Mouse (Mus musculus): ENCODE results near the gene Clec5a. TPM values are rescaled to one million over a fixed set of nuclear protein-coding genes. Genes with fewer than 3 reads are reported as not detected.
"Not testable (repeated sequence)": the region's sequence is repeated elsewhere in the genome, so short reads cannot be mapped to it uniquely, and the experiment has no call there.

Clec5a gene
- total RNA-seq (2014; fragmentation: Nextera tagmentation), result 59.5 and 89.0 TPM in 2 replicates
- total RNA-seq (2017), result 90.0 and 126 TPM in 2 replicates

- peak; percentile 57 for ATAC-seq (replicated peaks; ENCODE audit: poor library complexity, severe bottlenecking)
Measured at GRCm38 (mm10) chr6:40585645-40586044, at the start of gene Clec5a. TSS of gene Clec5a (minus strand) at chr6:40585821.

- ATAC-seq (replicated peaks; ENCODE audit: poor library complexity, severe bottlenecking), result no peak
Measured at GRCm38 (mm10) chr6:40634640-40635071, 49.0 kb upstream of the Clec5a start.

GRCm38 (mm10) chr6:40628406-40629000 is 42.9 kb upstream of the Clec5a start, which contains the start of gene Mgam:
TSS of gene Mgam (plus strand) at chr6:40628831.
- ATAC-seq (replicated peaks; ENCODE audit: poor library complexity, severe bottlenecking), result peak; percentile 94

GRCm38 (mm10) chr6:40626111-40626510 is 40.5 kb upstream of the Clec5a start:
- ATAC-seq (replicated peaks; ENCODE audit: poor library complexity, severe bottlenecking), result no peak

GRCm38 (mm10) chr6:40617965-40618364 is 32.3 kb upstream of the Clec5a start:
- peak; percentile 69 for ATAC-seq (replicated peaks; ENCODE audit: poor library complexity, severe bottlenecking)

- ATAC-seq (replicated peaks; ENCODE audit: poor library complexity, severe bottlenecking), result peak; percentile 80
Measured at GRCm38 (mm10) chr6:40613260-40613852, 27.7 kb upstream of the Clec5a start, which contains the start of gene Tas2r138. TSS of gene Tas2r138 (minus strand) at chr6:40613310.

- no peak for ATAC-seq (replicated peaks; ENCODE audit: poor library complexity, severe bottlenecking)
Measured at GRCm38 (mm10) chr6:40610244-40610643, 24.6 kb upstream of the Clec5a start.

- ATAC-seq (replicated peaks; ENCODE audit: poor library complexity, severe bottlenecking), result no peak; the same call in 1 of the 2 replicates
Measured at GRCm38 (mm10) chr6:40607431-40607830, 21.8 kb upstream of the Clec5a start.

- not testable (repeated sequence) for ATAC-seq (replicated peaks; ENCODE audit: poor library complexity, severe bottlenecking)
Measured at GRCm38 (mm10) chr6:40598546-40598945, 12.9 kb upstream of the Clec5a start.

- peak; percentile 99 for ATAC-seq (replicated peaks; ENCODE audit: poor library complexity, severe bottlenecking)
Measured at GRCm38 (mm10) chr6:40594804-40595550, 9.4 kb upstream of the Clec5a start.

GRCm38 (mm10) chr6:40588346-40588745 is 2.7 kb upstream of the Clec5a start:
- ATAC-seq (replicated peaks; ENCODE audit: poor library complexity, severe bottlenecking), result peak; percentile 89

- ATAC-seq (replicated peaks; ENCODE audit: poor library complexity, severe bottlenecking), result peak; percentile 76
Measured at GRCm38 (mm10) chr6:40584336-40584735, 1.3 kb downstream of the Clec5a start.

- ATAC-seq (replicated peaks; ENCODE audit: poor library complexity, severe bottlenecking), result peak; percentile 86
Measured at GRCm38 (mm10) chr6:40576305-40576704, 9.3 kb downstream of the Clec5a start.

- ATAC-seq (replicated peaks; ENCODE audit: poor library complexity, severe bottlenecking), result peak; percentile 61
Measured at GRCm38 (mm10) chr6:40573618-40574017, 12.0 kb downstream of the Clec5a start.

- ATAC-seq (replicated peaks; ENCODE audit: poor library complexity, severe bottlenecking), result no peak
Measured at GRCm38 (mm10) chr6:40569187-40569586, 16.4 kb downstream of the Clec5a start, which contains the start of gene Olfr460. TSS of gene Olfr460 (plus strand) at chr6:40569487.

GRCm38 (mm10) chr6:40554950-40555349 is 30.7 kb downstream of the Clec5a start, which contains the start of gene Olfr461:
TSS of gene Olfr461 (minus strand) at chr6:40555050.
- ATAC-seq (replicated peaks; ENCODE audit: poor library complexity, severe bottlenecking), result peak; percentile 70

- peak; percentile 79 for ATAC-seq (replicated peaks; ENCODE audit: poor library complexity, severe bottlenecking)
Measured at GRCm38 (mm10) chr6:40544690-40545089, 40.9 kb downstream of the Clec5a start.

Data from granulocyte monocyte progenitor cell, adult 5-6 weeks (primary cell).